Mouse (Mus musculus) C2C12 (cell line): Measurements from ENCODE around the gene Efl1. TPM values are rescaled to one million over a fixed set of nuclear protein-coding genes. Genes with fewer than 3 reads are reported as not detected.

Source experiments
- H3K27me3 ChIP-seq: one replicate; pipeline ENCODE4 v1.6.1; 2011; ENCODE audit not compliant: control insufficient read depth, insufficient read depth, insufficient read length
- H3K36me3 ChIP-seq: one replicate; pipeline ENCODE4 v1.6.1; 2011; ENCODE audit not compliant: control insufficient read depth, insufficient read depth
- H3K4me3 ChIP-seq: one replicate; pipeline ENCODE4 v1.5.1; 2011; ENCODE audit warnings: mild to moderate bottlenecking, control low read depth; ENCODE audit not compliant: poor library complexity, insufficient read depth, severe bottlenecking
- H3K79me2 ChIP-seq: one replicate; pipeline ENCODE4 v1.6.1; 2011; ENCODE audit not compliant: control insufficient read depth, insufficient read depth
- H3K79me3 ChIP-seq: one replicate; pipeline ENCODE4 v1.6.1; 2011; ENCODE audit warnings: low read depth, control low read depth
- H3ac ChIP-seq: one replicate; pipeline ENCODE3; 2011; ENCODE audit warnings: low read depth; ENCODE audit not compliant: control insufficient read depth, insufficient read length
- CEBPB ChIP-seq: IDR thresholded peaks from one replicate; pipeline ENCODE4 v1.6.1; 2011; ENCODE audit warnings: low read depth, mild to moderate bottlenecking, control low read depth, moderate library complexity
- CTCF ChIP-seq: IDR thresholded peaks from one replicate; pipeline ENCODE4 v1.5.1; 2011; ENCODE audit not compliant: control insufficient read depth, insufficient read depth, insufficient read length
- FOSL1 ChIP-seq: IDR thresholded peaks from one replicate; pipeline ENCODE4 v1.8.0; 2011; ENCODE audit warnings: mild to moderate bottlenecking, low read length; ENCODE audit not compliant: poor library complexity, insufficient read depth, severe bottlenecking
- MAX ChIP-seq: IDR thresholded peaks from one replicate; pipeline ENCODE4 v1.6.1; 2011; ENCODE audit warnings: mild to moderate bottlenecking, control low read depth
- MYOD1 ChIP-seq: IDR thresholded peaks from one replicate; pipeline ENCODE4 v1.6.1; 2011; ENCODE audit warnings: low read depth; ENCODE audit not compliant: control insufficient read depth, insufficient read length
- MYOG ChIP-seq: IDR thresholded peaks from one replicate; pipeline ENCODE4 v1.6.1; 2011; ENCODE audit not compliant: control insufficient read depth, insufficient read length; ENCODE audit errors: extremely low read depth
- USF1 ChIP-seq: IDR thresholded peaks from one replicate; pipeline ENCODE4 v1.6.1; 2011; ENCODE audit warnings: low read depth, mild to moderate bottlenecking, control low read depth, moderate library complexity
- polyA plus RNA-seq: library from polyadenylated mRNA; unstranded; fragments of >200 nt; fragmentation: generic; extraction: Trizol; gene quantifications from one replicate; pipeline ENCODE4 v1.2.1, GENCODE M21; 2012; ENCODE audit warnings: missing spikeins

The Efl1 gene
- polyA plus RNA-seq, 1 experiment, result 9.9 TPM

DNA sequence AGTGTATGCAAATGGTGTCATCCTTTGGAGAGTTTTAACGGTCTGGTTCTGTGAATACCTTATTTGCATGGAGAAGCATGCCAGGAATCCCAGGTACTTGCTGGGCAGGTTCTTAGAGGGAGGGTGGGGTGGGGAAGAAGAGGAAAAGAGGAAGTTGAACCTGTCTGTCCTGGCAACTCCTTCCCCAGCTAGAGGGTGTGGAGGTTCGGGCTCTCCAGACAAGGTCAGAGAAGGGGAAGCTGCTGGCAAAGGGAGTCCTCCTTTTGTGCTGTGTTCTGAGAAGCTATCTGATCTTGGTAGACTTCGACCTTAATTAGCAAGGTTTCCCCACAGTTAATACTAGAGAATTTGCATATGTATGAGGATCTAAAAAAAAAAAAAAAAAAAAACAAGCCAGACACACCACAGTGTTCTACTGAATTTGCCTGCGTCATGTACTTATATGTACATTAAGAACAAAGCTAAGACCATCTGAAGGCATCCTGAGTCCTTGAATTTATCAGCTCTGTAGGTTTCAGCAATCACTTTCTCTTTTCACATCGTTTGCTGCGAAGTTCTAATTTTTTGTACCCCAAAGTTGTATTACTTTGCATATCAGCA, 137.0 kb downstream of the Efl1 start:
- Histone ChIP-seq H3K36me3 (no peaks in the 10 kb centered on the region), H3K27me3 (no peaks in the 10 kb centered on the region), H3K4me3 (no peak overlapping the region), H3ac (no peak overlapping the region), H3K79me2 (no peaks in the 10 kb centered on the region), H3K79me3 (no peaks in the 10 kb centered on the region)
- TF ChIP-seq USF1 (no peak), CTCF (no peak)

GRCm38 (mm10) chr7:82785970-82786647, 137.7 kb downstream of the Efl1 start:
- Histone ChIP-seq H3K79me3 (no peaks in the 10 kb centered on the region), H3K27me3 (no peaks in the 10 kb centered on the region), H3K36me3 (no peaks in the 10 kb centered on the region), H3K79me2 (no peaks in the 10 kb centered on the region), H3K4me3 (no peak overlapping the region), H3ac (no peak overlapping the region)
- TF ChIP-seq CTCF (no peak), MAX (no peak), MYOD1 (no peak), MYOG (no peak), CEBPB (no peak), FOSL1 (no peak), USF1 (no peak)

DNA sequence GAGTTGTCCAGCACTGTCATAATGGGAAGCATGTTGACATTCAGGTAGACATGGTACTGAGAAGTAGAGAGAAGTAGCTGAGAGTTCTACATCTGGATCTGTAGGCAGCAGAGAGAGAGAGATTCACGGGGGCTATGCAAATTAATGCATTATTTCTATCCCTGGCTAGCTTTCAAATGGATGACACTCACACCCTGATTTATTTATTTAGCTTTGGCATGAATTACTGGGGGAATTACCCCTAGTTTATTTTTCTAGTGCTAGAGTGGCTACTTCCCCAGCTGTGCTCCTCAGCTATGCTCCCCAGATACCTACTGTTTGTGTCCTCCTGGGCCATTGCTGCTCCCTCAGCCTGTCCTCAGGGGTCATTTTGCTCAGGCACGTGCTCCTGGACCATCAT, 144.2 kb downstream of the Efl1 start:
- Histone ChIP-seq H3K79me3 (no peaks in the 10 kb centered on the region), H3K4me3 (no peak overlapping the region), H3K36me3 (no peaks in the 10 kb centered on the region), H3K79me2 (no peaks in the 10 kb centered on the region), H3ac (no peak overlapping the region), H3K27me3 (no peaks in the 10 kb centered on the region)
- no peak for TF ChIP-seq USF1
- no peak for TF ChIP-seq MYOG
- TF ChIP-seq MAX, result no peak
- no peak for TF ChIP-seq MYOD1
- no peak for TF ChIP-seq CTCF
- TF ChIP-seq FOSL1, result no peak
- TF ChIP-seq CEBPB, result no peak

DNA sequence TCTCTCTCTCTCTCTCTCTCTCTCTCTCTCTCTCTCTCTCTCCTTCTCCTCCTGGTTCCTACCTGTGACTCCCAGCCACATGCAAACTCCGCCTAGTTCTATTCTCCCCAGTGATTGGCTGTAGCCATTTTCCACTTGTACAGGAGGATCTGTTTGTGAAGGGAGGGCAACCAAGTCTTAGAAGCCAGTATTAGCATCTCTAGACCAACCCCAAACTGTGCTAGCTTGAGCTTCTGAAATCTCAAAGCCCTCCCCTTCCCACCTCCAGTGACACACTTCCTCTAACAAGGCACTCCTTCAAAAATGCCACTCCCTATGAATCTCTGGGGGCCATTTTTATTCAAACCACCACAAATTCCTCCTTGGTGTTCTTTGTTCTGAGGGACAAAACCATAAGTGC, 144.7 kb downstream of the Efl1 start:
- H3K36me3 ChIP-seq, result no peaks in the 10 kb centered on the region
- H3K79me3 ChIP-seq, result no peaks in the 10 kb centered on the region
- H3K27me3 ChIP-seq, result no peaks in the 10 kb centered on the region
- no peaks in the 10 kb centered on the region for H3K79me2 ChIP-seq
- no peak for TF ChIP-seq CTCF
- TF ChIP-seq MYOG, result no peak
- TF ChIP-seq USF1, result no peak
- no peak for TF ChIP-seq MAX
- no peak for TF ChIP-seq FOSL1
- TF ChIP-seq MYOD1, result no peak
- TF ChIP-seq CEBPB, result no peak
- H3K4me3 ChIP-seq, result no peak overlapping the region
- H3ac ChIP-seq, result no peak overlapping the region

DNA sequence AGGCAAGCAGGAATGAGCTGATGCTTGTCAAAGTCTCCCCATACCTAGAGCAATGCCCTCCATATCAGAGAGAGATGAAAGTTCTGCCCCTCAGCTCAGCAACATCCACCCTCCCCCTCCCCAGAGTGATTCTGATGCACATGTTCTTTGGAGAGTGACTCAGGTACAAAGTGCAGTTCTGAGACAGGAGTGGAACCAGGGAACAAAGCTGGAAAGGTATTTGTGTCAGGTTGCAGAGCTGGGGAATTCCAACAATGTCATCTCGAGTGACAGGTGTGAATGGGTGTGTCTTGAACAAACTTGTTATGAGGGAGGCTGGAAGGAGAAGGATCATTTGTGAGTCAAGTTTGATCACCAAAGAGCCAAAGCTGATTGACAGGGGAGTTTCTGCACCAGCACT, 146.1 kb downstream of the Efl1 start:
- H3K36me3 ChIP-seq, result no peaks in the 10 kb centered on the region

DNA sequence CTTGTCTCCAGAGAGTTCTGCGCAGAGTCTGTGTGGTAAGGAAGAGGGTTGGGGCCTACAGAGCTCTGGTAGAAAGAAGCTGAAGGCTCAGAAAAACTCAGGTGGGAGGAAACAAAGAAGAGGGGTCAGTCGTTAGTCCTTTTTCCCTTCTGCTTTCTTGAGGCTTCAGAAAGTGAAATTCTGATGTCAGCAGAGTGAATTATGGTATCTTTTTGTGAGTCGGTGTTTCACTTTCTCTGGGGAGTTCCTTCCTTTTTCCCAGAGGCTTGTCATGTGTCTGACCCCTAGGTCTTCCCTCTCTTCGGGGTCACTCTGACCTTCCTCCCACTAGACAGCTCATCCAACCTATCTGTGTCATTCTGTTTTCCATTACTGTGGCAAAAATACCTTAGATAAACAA, 153.8 kb downstream of the Efl1 start:
- no peak for TF ChIP-seq CTCF
- TF ChIP-seq USF1, result no peak
- no peak for TF ChIP-seq CEBPB
- TF ChIP-seq MYOG, result no peak
- TF ChIP-seq MYOD1, result no peak
- TF ChIP-seq FOSL1, result no peak
- no peak for TF ChIP-seq MAX

More for the DNA sequence above, 146.1 kb downstream of the Efl1 start:
- Histone ChIP-seq H3ac (no peak overlapping the region), H3K27me3 (no peaks in the 10 kb centered on the region), H3K79me2 (no peaks in the 10 kb centered on the region), H3K4me3 (no peak overlapping the region), H3K79me3 (no peaks in the 10 kb centered on the region)
- TF ChIP-seq MYOD1 (no peak), FOSL1 (no peak), MAX (no peak)

More for the DNA sequence above, 153.8 kb downstream of the Efl1 start:
- Histone ChIP-seq H3K27me3 (no peaks in the 10 kb centered on the region), H3K79me3 (no peaks in the 10 kb centered on the region), H3K79me2 (no peaks in the 10 kb centered on the region), H3K4me3 (no peak overlapping the region), H3K36me3 (no peaks in the 10 kb centered on the region), H3ac (no peak overlapping the region)
